Mouse (Mus musculus) forebrain, embryonic 13.5 days (tissue): ENCODE measurements around the gene Phactr2. TPM values are rescaled to one million over a fixed set of nuclear protein-coding genes. Genes with fewer than 3 reads are reported as not detected.

Source experiments
- ATAC-seq: fragments of 200-750 bp; cut with Nextera tagmentation; 2 replicates; pipeline ENCODE4 v1.8.0; 2017
- H3K27ac ChIP-seq: fragments of 300-500 bp; sonication (generic); 2 replicates; pipeline ENCODE4 v1.5.1; 2015; ENCODE audit warnings: inconsistent platforms, mild to moderate bottlenecking, moderate library complexity
- H3K27me3 ChIP-seq: fragments of 300-500 bp; sonication (generic); 2 replicates; pipeline ENCODE4 v1.6.1; 2015; ENCODE audit warnings: mild to moderate bottlenecking, inconsistent platforms
- H3K36me3 ChIP-seq: fragments of 300-500 bp; sonication (generic); 2 replicates; pipeline ENCODE4 v1.6.1; 2015; ENCODE audit warnings: mild to moderate bottlenecking, inconsistent platforms; ENCODE audit not compliant: poor library complexity, severe bottlenecking
- H3K4me1 ChIP-seq: fragments of 300-500 bp; sonication (generic); 2 replicates; pipeline ENCODE4 v1.6.1; 2015; ENCODE audit warnings: inconsistent platforms
- H3K4me2 ChIP-seq: fragments of 300-500 bp; sonication (generic); 2 replicates; pipeline ENCODE4 v1.6.1; 2015; ENCODE audit warnings: inconsistent platforms, mild to moderate bottlenecking, moderate library complexity
- H3K4me3 ChIP-seq: fragments of 300-500 bp; sonication (generic); 2 replicates; pipeline ENCODE4 v1.5.1; 2015; ENCODE audit warnings: mild to moderate bottlenecking, inconsistent platforms
- H3K9ac ChIP-seq: fragments of 300-500 bp; sonication (generic); 2 replicates; pipeline ENCODE4 v1.6.1; 2015; ENCODE audit warnings: mild to moderate bottlenecking, inconsistent platforms
- H3K9me3 ChIP-seq: fragments of 300-500 bp; sonication (generic); replicated peaks from 2 replicates; pipeline ENCODE4 v1.6.1; 2016; ENCODE audit warnings: inconsistent platforms
- WGBS: fragments of 180-500 bp; shearing (Covaris S2); methylation state at CpG from one replicate; pipeline ENCODE4 v1.1.7; 2015; 5-methylcytosine and 5-hydroxymethylcytosine counted together
- polyA plus RNA-seq: library from polyadenylated mRNA; unstranded; fragments of >200 nt; fragmentation: Nextera tagmentation; extraction: Ambion mirVana; gene quantifications from 2 replicates; pipeline ENCODE4 v1.2.1, GENCODE M21; 2015

Gene Phactr2
- polyA plus RNA-seq, 1 experiment from 2014 or later: 8.5 TPM

DNA sequence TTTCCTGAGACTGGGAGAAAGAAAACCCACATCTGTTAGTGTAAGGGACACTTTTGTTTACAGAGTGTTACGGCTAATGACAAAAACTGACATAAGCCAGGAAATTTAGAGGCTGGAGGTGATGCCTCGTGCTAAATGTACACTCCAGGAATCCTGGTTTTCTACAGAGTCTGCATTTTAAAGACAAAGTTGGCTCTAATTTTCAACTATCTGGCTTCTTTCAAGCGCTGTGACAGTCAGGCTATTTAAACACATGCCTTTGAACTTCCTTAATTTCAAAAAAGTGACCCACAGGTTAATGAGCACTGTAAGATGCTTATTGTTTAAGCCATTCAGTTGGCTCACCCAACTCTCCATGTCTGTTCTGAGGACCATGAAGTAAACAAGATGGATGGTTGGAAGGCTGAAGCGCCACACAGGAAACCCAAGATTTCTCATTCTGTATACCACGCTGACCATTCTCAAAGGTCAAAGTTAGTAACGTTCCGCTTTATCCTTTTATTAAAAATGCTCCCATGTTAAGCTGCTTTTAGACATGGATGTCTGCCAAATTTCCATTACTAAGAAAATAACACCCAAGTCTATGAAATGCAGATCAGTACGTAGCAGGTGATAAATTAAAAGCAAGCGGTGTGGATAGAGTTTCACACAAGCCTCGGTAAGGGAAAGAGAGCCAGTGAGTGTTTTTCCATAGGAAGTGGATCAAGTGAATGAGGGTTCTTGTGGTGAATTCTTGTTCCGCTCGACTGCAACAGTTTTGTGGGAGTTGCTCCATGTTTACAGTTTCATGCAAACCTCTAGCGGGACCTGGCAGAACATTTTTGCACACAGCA is 97.6 kb downstream of the Phactr2 start:
- no peaks in the 10 kb centered on the region for H3K36me3 ChIP-seq
- H3K4me3 ChIP-seq: no peak overlapping the region
- H3K9ac ChIP-seq: no peak overlapping the region
- peaks cover 9% of the 10 kb centered on the region; the same call in 1 of the 2 replicates for H3K4me1 ChIP-seq
- 67% methylated on average over 13 of the region's 13 CpGs for WGBS
- no peaks in the 10 kb centered on the region for H3K27me3 ChIP-seq
- H3K9me3 ChIP-seq: no peaks in the 10 kb centered on the region
- H3K4me2 ChIP-seq: no peak overlapping the region
- H3K27ac ChIP-seq: peak overlapping the region; percentile 16; the same call in 1 of the 2 replicates
- ATAC-seq: no peak

GRCm38 (mm10) chr10:13375820-13376219 is 98.4 kb downstream of the Phactr2 start:
- Histone ChIP-seq H3K36me3 (no peaks in the 10 kb centered on the region), H3K9ac (no peak overlapping the region), H3K27me3 (no peaks in the 10 kb centered on the region), H3K9me3 (no peaks in the 10 kb centered on the region), H3K4me1 (peaks cover 9% of the 10 kb centered on the region; the same call in 1 of the 2 replicates), H3K4me3 (no peak overlapping the region), H3K4me2 (no peak overlapping the region), H3K27ac (no peak overlapping the region)
- WGBS: 45% methylated on average over 3 of the region's 3 CpGs
- no peak for ATAC-seq

GRCm38 (mm10) chr10:13369581-13370375 is 104.4 kb downstream of the Phactr2 start:
- H3K27me3 ChIP-seq: no peaks in the 10 kb centered on the region
- no peak overlapping the region for H3K4me2 ChIP-seq
- H3K9ac ChIP-seq: no peak overlapping the region
- 87% methylated on average over 13 of the region's 13 CpGs for WGBS
- H3K36me3 ChIP-seq: no peaks in the 10 kb centered on the region
- no peak for ATAC-seq
- peaks cover 4% of the 10 kb centered on the region; the same call in 1 of the 2 replicates for H3K4me1 ChIP-seq
- H3K4me3 ChIP-seq: no peak overlapping the region
- H3K9me3 ChIP-seq: no peaks in the 10 kb centered on the region
- no peak overlapping the region for H3K27ac ChIP-seq

GRCm38 (mm10) chr10:13364286-13364580 is 110.0 kb downstream of the Phactr2 start:
- Histone ChIP-seq H3K9ac (no peak overlapping the region), H3K4me1 (peaks cover 11% of the 10 kb centered on the region; the same call in 1 of the 2 replicates), H3K27me3 (no peaks in the 10 kb centered on the region), H3K4me3 (no peak overlapping the region), H3K27ac (no peak overlapping the region), H3K9me3 (no peaks in the 10 kb centered on the region), H3K4me2 (no peak overlapping the region), H3K36me3 (no peaks in the 10 kb centered on the region)
- WGBS: 42% methylated on average over 2 of the region's 2 CpGs
- ATAC-seq: peak; percentile 68

DNA sequence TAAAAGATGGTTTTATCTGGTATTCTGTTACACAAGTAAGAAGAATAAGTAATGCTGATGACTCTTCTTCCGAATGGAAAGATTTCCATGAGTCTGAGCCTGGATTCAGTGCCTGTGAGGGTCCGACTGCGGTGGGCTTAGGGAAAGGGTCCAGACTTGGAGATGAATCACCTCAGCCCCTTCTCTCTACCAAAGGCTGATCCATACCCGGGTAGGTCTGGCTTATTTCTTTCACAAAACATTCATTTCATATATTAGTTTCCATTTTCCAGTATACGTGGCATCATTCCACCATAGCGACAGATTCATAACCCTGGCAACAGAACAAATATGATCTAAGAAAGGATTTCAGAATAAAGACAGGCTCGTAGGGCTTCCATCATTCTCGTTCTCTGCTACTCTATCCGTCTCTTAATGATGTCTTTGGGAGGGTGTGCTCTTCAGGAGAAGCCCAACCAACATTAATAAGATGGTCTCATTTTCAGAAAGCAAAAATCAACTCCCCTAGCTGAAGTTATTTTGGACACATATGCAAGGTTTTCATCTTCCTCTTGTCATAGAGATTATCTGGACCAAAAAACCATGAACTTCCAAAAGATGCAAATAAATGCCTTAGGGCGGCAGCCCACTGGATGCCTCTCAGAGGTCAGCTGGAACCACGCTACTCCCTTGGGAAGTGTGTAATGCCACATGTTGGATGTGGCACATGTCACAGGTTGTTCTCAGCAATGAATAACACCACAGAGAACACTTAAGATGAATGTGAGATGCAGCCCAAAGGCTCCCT is 110.5 kb downstream of the Phactr2 start:
- Histone ChIP-seq H3K4me2 (no peak overlapping the region), H3K9me3 (no peaks in the 10 kb centered on the region), H3K27ac (no peak overlapping the region), H3K9ac (no peak overlapping the region), H3K36me3 (no peaks in the 10 kb centered on the region), H3K4me1 (peaks cover 11% of the 10 kb centered on the region; the same call in 1 of the 2 replicates), H3K27me3 (no peaks in the 10 kb centered on the region), H3K4me3 (no peak overlapping the region)
- 84% methylated on average over 11 of the region's 11 CpGs for WGBS
- peak; percentile 51 for ATAC-seq

DNA sequence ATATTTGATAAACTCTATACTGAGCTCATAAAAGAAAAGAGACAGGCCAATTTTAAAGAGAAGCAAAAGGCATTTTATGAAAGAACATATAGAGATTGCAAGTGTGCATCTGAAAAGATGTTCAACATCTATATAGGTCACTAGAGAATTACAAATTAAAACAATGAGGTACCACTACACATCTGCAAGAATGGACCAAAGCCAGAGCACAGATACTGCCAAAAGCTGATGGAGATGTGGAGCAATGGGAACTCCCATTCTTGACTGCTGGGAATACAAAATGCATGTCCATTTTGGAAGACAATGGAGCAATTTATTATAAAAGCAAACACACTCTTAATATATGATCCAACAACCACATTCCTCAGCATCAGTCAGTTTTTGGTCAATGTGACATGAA is 113.3 kb downstream of the Phactr2 start:
- Histone ChIP-seq H3K4me1 (peaks cover 11% of the 10 kb centered on the region; the same call in 1 of the 2 replicates), H3K4me2 (no peak overlapping the region), H3K9me3 (no peaks in the 10 kb centered on the region), H3K27me3 (no peaks in the 10 kb centered on the region), H3K9ac (no peak overlapping the region), H3K4me3 (no peak overlapping the region), H3K36me3 (no peaks in the 10 kb centered on the region), H3K27ac (no peak overlapping the region)
- ATAC-seq: no peak

- no peak for ATAC-seq
- H3K4me1 ChIP-seq: peaks cover 11% of the 10 kb centered on the region; the same call in 1 of the 2 replicates
- H3K4me3 ChIP-seq: no peak overlapping the region
- H3K9me3 ChIP-seq: no peaks in the 10 kb centered on the region
- H3K4me2 ChIP-seq: no peak overlapping the region
- H3K9ac ChIP-seq: no peak overlapping the region
- H3K27me3 ChIP-seq: no peaks in the 10 kb centered on the region
- no peak overlapping the region for H3K27ac ChIP-seq
- no peaks in the 10 kb centered on the region for H3K36me3 ChIP-seq
- WGBS: 96% methylated on average over 5 of the region's 5 CpGs
Measured at GRCm38 (mm10) chr10:13359846-13360245, 114.4 kb downstream of the Phactr2 start.

DNA sequence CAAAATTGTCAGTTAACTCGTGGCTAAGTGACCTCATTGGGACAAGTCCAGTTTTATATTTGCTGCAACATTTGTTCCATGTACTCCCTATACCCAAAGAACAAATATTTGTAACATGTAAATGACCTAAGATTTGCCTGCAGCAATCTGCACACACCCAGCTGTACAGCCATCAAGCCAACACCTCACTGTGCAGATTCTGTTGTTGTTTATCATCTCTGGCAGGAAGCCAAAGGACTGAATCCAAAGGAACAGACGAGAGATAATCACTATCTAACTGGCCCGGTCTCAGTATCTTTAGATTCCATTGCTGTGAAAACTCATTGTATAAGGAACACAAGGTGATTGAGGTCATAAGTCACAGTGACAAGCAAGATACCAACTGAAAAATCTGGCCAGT is 115.5 kb downstream of the Phactr2 start:
- Histone ChIP-seq H3K4me3 (no peak overlapping the region), H3K4me2 (no peak overlapping the region), H3K4me1 (0 out of 2 replicates have a peak, but pooled peaks cover 4% of the 10 kb centered on the region), H3K27ac (no peak overlapping the region), H3K9me3 (no peaks in the 10 kb centered on the region), H3K9ac (no peak overlapping the region), H3K27me3 (no peaks in the 10 kb centered on the region), H3K36me3 (no peaks in the 10 kb centered on the region)
- 41% methylated on average over 3 of the region's 3 CpGs for WGBS
- ATAC-seq: peak; percentile 43

DNA sequence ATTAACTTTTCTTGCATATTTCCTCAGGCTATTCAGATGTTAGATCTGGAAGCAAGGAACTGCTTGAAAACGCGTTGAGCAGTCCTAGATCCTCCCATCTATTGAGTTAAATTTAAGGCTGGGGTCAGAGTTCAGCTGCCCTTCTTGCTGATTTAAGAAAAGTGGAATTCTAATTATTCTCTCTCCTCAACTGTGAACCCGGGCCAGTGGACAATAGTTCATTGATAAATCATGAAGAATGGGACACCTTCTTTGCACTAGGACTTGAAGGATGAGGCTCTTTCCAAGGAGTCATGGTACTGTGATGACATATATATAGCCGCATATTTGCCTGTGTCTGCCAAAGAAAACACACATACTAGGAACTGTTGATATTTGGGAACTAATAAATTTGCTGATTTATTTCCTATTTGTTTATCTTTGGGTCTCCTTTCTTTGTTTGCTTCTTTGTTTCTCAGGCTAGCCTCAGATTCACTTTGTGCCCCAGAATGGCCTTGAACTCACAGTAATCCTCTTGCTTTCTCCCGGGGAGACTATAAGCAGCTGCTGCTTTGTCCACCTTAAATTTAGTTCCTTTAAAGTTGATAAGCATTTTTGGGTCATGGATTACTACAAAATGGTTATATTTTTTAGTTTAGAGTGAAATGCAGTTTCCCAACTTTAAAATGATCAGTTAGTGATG is 127.5 kb downstream of the Phactr2 start:
- Histone ChIP-seq H3K4me3 (no peak overlapping the region), H3K9me3 (no peaks in the 10 kb centered on the region)
- WGBS: 45% methylated on average over 5 of the region's 5 CpGs

GRCm38 (mm10) chr10:13340583-13340982 is 133.6 kb downstream of the Phactr2 start:
- Histone ChIP-seq H3K4me1 (peaks cover 14% of the 10 kb centered on the region), H3K9ac (no peak overlapping the region), H3K9me3 (no peaks in the 10 kb centered on the region), H3K4me3 (no peak overlapping the region), H3K27ac (no peak overlapping the region), H3K36me3 (no peaks in the 10 kb centered on the region), H3K4me2 (no peak overlapping the region), H3K27me3 (no peaks in the 10 kb centered on the region)
- ATAC-seq: peak; percentile 39; the same call in 1 of the 2 replicates
- 50% methylated on average over 3 of the region's 3 CpGs for WGBS

More for the DNA sequence above, 127.5 kb downstream of the Phactr2 start:
- H3K4me1 ChIP-seq: no peaks in the 10 kb centered on the region
- H3K27ac ChIP-seq: no peak overlapping the region
- H3K36me3 ChIP-seq: no peaks in the 10 kb centered on the region
- no peak for ATAC-seq
- no peaks in the 10 kb centered on the region for H3K27me3 ChIP-seq
- H3K4me2 ChIP-seq: no peak overlapping the region
- H3K9ac ChIP-seq: no peak overlapping the region

GRCm38 (mm10) chr10:13336964-13337363 is 137.2 kb downstream of the Phactr2 start:
- ATAC-seq: 0 out of 2 replicates have a peak, but pooled peaks have one; percentile 37
- Histone ChIP-seq H3K4me1 (peaks cover 17% of the 10 kb centered on the region), H3K9me3 (no peaks in the 10 kb centered on the region), H3K27ac (no peak overlapping the region), H3K9ac (no peak overlapping the region), H3K4me3 (no peak overlapping the region), H3K4me2 (no peak overlapping the region), H3K36me3 (no peaks in the 10 kb centered on the region), H3K27me3 (no peaks in the 10 kb centered on the region)
- 75% methylated on average over 4 of the region's 4 CpGs for WGBS
